Mouse (Mus musculus) liver, embryonic 15.5 days (tissue): ENCODE data around the gene Igfbp3. TPM values are rescaled to one million over a fixed set of nuclear protein-coding genes. Genes with fewer than 3 reads are reported as not detected.

ENCODE experiments used
- ATAC-seq: fragments of 200-750 bp; cut with Nextera tagmentation; 2 replicates; pipeline ENCODE4 v1.8.0; 2017; ENCODE audit warnings: moderate number of reproducible peaks, mild to moderate bottlenecking, moderate library complexity; ENCODE audit not compliant: insufficient read depth
- H3K27ac ChIP-seq: fragments of 300-500 bp; sonication (generic); replicated peaks from 2 replicates; pipeline ENCODE4 v1.5.1; 2015; ENCODE audit warnings: mild to moderate bottlenecking, inconsistent platforms
- H3K27me3 ChIP-seq: fragments of 300-500 bp; sonication (generic); 2 replicates; pipeline ENCODE4 v1.6.1; 2015; ENCODE audit warnings: mild to moderate bottlenecking, inconsistent platforms
- H3K36me3 ChIP-seq: fragments of 300-500 bp; sonication (generic); replicated peaks from 2 replicates; pipeline ENCODE4 v1.6.1; 2015; ENCODE audit warnings: moderate library complexity, mild to moderate bottlenecking, inconsistent platforms
- H3K4me1 ChIP-seq: fragments of 300-500 bp; sonication (generic); replicated peaks from 2 replicates; pipeline ENCODE4 v1.6.1; 2015; ENCODE audit warnings: inconsistent platforms
- H3K4me2 ChIP-seq: fragments of 300-500 bp; sonication (generic); 2 replicates; pipeline ENCODE4 v1.6.1; 2015; ENCODE audit warnings: moderate library complexity, mild to moderate bottlenecking, inconsistent platforms
- H3K4me3 ChIP-seq: fragments of 300-500 bp; sonication (generic); replicated peaks from 2 replicates; pipeline ENCODE4 v1.5.1; 2015; ENCODE audit warnings: mild to moderate bottlenecking, inconsistent platforms
- H3K9ac ChIP-seq: fragments of 300-500 bp; sonication (generic); 2 replicates; pipeline ENCODE4 v1.6.1; 2015; ENCODE audit warnings: moderate library complexity, mild to moderate bottlenecking, inconsistent platforms
- H3K9me3 ChIP-seq: fragments of 300-500 bp; sonication (generic); replicated peaks from 2 replicates; pipeline ENCODE4 v1.6.1; 2016; ENCODE audit warnings: inconsistent platforms
- WGBS: fragments of 180-500 bp; shearing (Covaris S2); methylation state at CpG from one replicate; pipeline ENCODE4 v1.1.7; 2015; ENCODE audit warnings: mixed read lengths; ENCODE audit not compliant: insufficient replicate concordance; 5-methylcytosine and 5-hydroxymethylcytosine counted together
- polyA plus RNA-seq: library from polyadenylated mRNA; unstranded; fragments of >200 nt; fragmentation: Nextera tagmentation; extraction: Ambion mirVana; gene quantifications from 2 replicates; pipeline ENCODE4 v1.2.1, GENCODE M21; 2015

Igfbp3 gene
- polyA plus RNA-seq, 1 experiment from 2014 or later = 18.9 TPM

- Histone ChIP-seq H3K27ac (no peak overlapping the region), H3K4me2 (no peak overlapping the region), H3K36me3 (no peaks in the 10 kb centered on the region), H3K4me1 (no peaks in the 10 kb centered on the region), H3K9me3 (no peaks in the 10 kb centered on the region), H3K4me3 (no peak overlapping the region), H3K27me3 (peaks cover 46% of the 10 kb centered on the region), H3K9ac (no peak overlapping the region)
- 16% methylated on average over 6 of the region's 6 CpGs for WGBS
- ATAC-seq = no peak
Observed at GRCm38 (mm10) chr11:7210343-7210742, 3.4 kb downstream of the Igfbp3 start.

GRCm38 (mm10) chr11:7203846-7204245 is 9.9 kb downstream of the Igfbp3 start:
- Histone ChIP-seq H3K9ac (no peak overlapping the region), H3K36me3 (no peaks in the 10 kb centered on the region), H3K9me3 (no peaks in the 10 kb centered on the region), H3K4me3 (no peak overlapping the region), H3K27me3 (no peaks in the 10 kb centered on the region), H3K4me2 (no peak overlapping the region), H3K4me1 (no peaks in the 10 kb centered on the region), H3K27ac (no peak overlapping the region)
- 65% methylated on average over 9 of the region's 9 CpGs for WGBS
- ATAC-seq = no peak

- Histone ChIP-seq H3K9ac (no peak overlapping the region), H3K4me3 (no peak overlapping the region), H3K27me3 (no peaks in the 10 kb centered on the region), H3K9me3 (no peaks in the 10 kb centered on the region), H3K27ac (no peak overlapping the region), H3K4me1 (no peaks in the 10 kb centered on the region), H3K36me3 (no peaks in the 10 kb centered on the region), H3K4me2 (no peak overlapping the region)
- WGBS = 51% methylated on average over 7 of the region's 7 CpGs
- no peak for ATAC-seq
Observed at GRCm38 (mm10) chr11:7202206-7202605, 11.5 kb downstream of the Igfbp3 start.

DNA sequence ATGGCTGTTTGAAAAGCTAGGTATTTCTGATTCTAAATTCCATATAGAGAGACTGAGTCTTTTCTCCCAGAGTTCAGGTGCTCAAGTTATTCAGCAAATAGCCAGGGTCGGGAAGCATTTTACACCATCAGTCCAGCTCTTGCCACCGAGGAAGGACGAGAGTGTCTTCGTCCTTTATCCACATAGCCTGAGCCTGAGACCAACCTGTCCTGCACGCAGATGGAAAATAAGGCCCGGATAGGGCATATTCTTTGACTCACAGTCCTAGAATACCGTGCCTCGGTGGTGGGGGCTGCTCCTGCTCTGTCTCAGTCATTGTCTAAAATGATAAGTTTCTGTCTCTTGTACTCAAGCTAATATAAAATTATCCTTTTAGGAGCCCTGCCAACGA is 13.3 kb downstream of the Igfbp3 start:
- H3K4me2 ChIP-seq = no peak overlapping the region
- H3K4me1 ChIP-seq = no peaks in the 10 kb centered on the region
- H3K4me3 ChIP-seq = no peak overlapping the region
- no peak for ATAC-seq
- H3K9ac ChIP-seq = no peak overlapping the region
- no peak overlapping the region for H3K27ac ChIP-seq
- WGBS = 63% methylated on average over 9 of the region's 9 CpGs
- H3K27me3 ChIP-seq = no peaks in the 10 kb centered on the region
- no peaks in the 10 kb centered on the region for H3K36me3 ChIP-seq
- no peaks in the 10 kb centered on the region for H3K9me3 ChIP-seq

DNA sequence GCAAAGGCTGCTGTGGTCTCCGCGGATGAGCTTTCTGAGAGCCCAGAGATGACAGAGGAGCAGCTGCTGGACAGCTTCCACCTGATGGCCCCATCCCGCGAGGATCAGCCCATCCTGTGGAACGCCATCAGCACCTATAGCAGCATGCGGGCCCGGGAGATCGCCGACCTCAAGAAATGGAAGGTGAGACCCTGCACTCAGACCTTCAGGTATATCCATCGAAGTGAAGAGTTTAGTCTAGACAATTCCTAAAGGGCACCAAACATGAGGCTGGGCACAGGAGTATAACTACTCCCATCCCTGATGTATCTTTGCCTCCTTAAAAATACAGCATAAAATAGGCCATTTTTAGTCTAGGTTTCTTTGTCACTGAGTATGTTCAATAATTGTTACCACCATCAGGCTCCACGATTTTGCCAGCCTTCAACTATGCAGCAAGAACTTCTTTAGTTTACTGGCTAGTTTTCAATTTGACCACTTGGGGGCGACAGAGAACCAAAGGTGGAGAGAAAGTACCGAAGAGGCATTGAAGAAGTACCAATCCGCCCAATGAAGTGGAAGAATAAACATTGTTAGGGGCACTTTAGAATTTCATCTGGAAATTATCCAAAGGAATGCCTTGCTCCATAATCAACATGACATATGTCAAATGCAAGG is 13.9 kb downstream of the Igfbp3 start:
- Histone ChIP-seq H3K4me3 (peak overlapping the region; percentile 44; the same call in 1 of the 2 replicates), H3K4me1 (no peaks in the 10 kb centered on the region), H3K9ac (no peak overlapping the region), H3K36me3 (no peaks in the 10 kb centered on the region), H3K4me2 (peak overlapping the region; percentile 34), H3K27me3 (no peaks in the 10 kb centered on the region), H3K9me3 (no peaks in the 10 kb centered on the region), H3K27ac (no peak overlapping the region)
- no peak for ATAC-seq
- 36% methylated on average over 14 of the region's 14 CpGs for WGBS

GRCm38 (mm10) chr11:7198481-7199256 is 15.1 kb downstream of the Igfbp3 start:
- WGBS = 49% methylated on average over 10 of the region's 10 CpGs
- no peaks in the 10 kb centered on the region for H3K27me3 ChIP-seq
- peak overlapping the region; percentile 34 for H3K4me2 ChIP-seq
- no peak for ATAC-seq
- no peaks in the 10 kb centered on the region for H3K36me3 ChIP-seq
- H3K9ac ChIP-seq = no peak overlapping the region
- no peaks in the 10 kb centered on the region; the same call in 1 of the 2 replicates for H3K4me1 ChIP-seq
- H3K4me3 ChIP-seq = peak overlapping the region; percentile 44
- peak overlapping the region; percentile 59; the same call in 1 of the 2 replicates for H3K27ac ChIP-seq
- H3K9me3 ChIP-seq = no peaks in the 10 kb centered on the region

DNA sequence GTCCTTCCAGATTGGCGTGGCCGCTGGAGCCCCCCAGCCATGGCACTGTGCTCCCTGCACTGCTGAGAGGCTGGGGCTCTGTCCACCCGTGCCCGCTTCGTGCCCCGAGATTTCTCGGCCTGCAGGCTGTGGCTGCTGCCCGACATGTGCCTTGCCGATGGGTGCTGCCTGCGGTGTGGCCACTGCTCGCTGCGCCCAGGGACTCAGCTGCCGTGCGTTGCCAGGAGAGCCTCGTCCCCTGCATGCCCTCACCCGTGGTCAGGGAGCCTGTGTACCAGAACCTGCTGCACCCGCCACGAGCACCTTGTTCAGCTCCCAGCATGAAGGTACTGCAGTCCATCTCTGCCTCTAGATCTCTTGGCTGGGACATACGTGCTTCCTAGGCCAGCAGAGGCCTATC is 15.7 kb downstream of the Igfbp3 start:
- Histone ChIP-seq H3K36me3 (no peaks in the 10 kb centered on the region), H3K4me3 (peak overlapping the region; percentile 44), H3K4me1 (peaks cover 2% of the 10 kb centered on the region; the same call in 1 of the 2 replicates), H3K4me2 (peak overlapping the region; percentile 34; the same call in 1 of the 2 replicates), H3K27me3 (no peaks in the 10 kb centered on the region), H3K9ac (peak overlapping the region; percentile 21; the same call in 1 of the 2 replicates), H3K9me3 (no peaks in the 10 kb centered on the region), H3K27ac (peak overlapping the region; percentile 59)
- ATAC-seq = peak; percentile 16; the same call in 1 of the 2 replicates
- WGBS = 62% methylated on average over 19 of the region's 19 CpGs

- peak within 1 kb of the TSS; percentile 34 for H3K4me2 ChIP-seq
- no peaks in the 10 kb centered on the region for H3K9me3 ChIP-seq
- peak within 1 kb of the TSS; percentile 72 for H3K27ac ChIP-seq
- H3K36me3 ChIP-seq = no peaks in the 10 kb centered on the region
- ATAC-seq = peak; percentile 63
- peak within 1 kb of the TSS; percentile 21; the same call in 1 of the 2 replicates for H3K9ac ChIP-seq
- WGBS = 48% methylated on average over 12 of the region's 12 CpGs
- no peaks in the 10 kb centered on the region for H3K27me3 ChIP-seq
- H3K4me1 ChIP-seq = peaks cover 2% of the 10 kb centered on the region; the same call in 1 of the 2 replicates
- peak within 1 kb of the TSS; percentile 44 for H3K4me3 ChIP-seq
Observed at GRCm38 (mm10) chr11:7197491-7197941, 16.2 kb downstream of the Igfbp3 start, which contains the start of gene Igfbp1. TSS of gene Igfbp1 (plus strand) at chr11:7197782.

DNA sequence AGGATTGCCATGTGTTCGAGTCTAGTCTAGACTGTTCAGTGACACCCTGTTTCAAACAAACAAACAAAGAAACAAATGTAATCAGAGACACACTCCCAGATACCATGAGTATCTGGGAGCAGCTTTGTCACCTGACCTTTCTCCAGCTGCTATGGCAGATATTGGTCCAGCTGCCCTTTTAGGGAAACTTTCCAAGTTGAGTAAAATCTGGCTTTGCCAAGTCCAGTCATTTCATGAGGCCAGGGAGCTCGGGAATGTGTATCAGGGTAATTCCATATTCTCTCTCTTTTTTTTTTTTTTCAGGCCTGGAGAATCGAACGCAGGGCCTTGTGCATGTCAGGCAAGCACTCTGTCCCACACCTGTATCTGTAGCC is 18.4 kb downstream of the Igfbp3 start:
- Histone ChIP-seq H3K4me2 (no peak overlapping the region), H3K27ac (no peak overlapping the region), H3K4me3 (no peak overlapping the region), H3K9ac (no peak overlapping the region), H3K4me1 (peaks cover 2% of the 10 kb centered on the region), H3K27me3 (no peaks in the 10 kb centered on the region), H3K9me3 (no peaks in the 10 kb centered on the region), H3K36me3 (no peaks in the 10 kb centered on the region)
- WGBS = 56% methylated on average over 4 of the region's 4 CpGs
- no peak for ATAC-seq

DNA sequence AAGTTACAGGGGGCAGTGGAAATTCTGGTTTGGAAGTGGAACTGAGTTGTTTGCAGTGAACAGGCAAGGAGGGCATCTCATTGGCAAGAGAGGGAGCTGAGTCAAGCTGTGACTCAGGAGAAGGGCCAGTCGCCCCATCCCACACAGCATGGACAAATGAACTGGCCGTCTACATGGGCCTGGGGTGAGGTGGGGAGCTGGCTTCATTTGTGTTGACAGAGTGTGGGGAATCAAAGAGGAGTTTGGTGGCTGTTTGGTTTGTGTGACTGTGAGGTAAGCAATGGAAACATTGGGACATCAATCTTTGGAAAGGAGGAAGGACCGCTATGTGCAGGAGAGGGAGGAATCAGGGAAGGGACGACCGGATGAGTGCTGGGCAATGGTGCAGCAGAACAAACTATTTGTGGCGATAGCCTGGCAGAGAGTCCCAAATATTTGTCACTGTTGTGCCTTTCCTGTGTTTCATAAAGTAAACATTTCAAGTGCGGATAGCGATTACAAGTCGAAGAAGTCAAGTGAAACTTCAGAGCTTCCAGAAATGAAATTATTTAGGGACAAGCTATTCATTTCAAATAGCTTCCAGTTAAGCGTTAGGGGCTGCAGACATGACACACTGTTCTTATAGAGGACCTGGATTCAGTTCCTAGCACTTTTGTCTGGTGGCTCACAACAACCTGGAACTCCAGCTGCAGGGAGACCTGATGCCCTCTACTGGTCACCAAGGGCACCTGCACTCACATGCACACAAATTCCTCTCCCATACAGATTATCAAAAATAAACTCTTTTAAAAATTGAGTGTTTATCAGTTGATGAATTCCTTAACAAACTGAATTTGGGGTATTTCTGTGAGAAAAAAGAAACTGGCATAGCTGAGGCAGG is 19.1 kb downstream of the Igfbp3 start:
- H3K27ac ChIP-seq = peak overlapping the region; percentile 29; the same call in 1 of the 2 replicates
- ATAC-seq = peak; percentile 19; the same call in 1 of the 2 replicates
- no peak overlapping the region for H3K4me2 ChIP-seq
- no peaks in the 10 kb centered on the region for H3K9me3 ChIP-seq
- H3K9ac ChIP-seq = no peak overlapping the region
- H3K27me3 ChIP-seq = no peaks in the 10 kb centered on the region
- H3K4me3 ChIP-seq = no peak overlapping the region
- peaks cover 2% of the 10 kb centered on the region for H3K4me1 ChIP-seq
- WGBS = 69% methylated on average over 10 of the region's 10 CpGs
- H3K36me3 ChIP-seq = no peaks in the 10 kb centered on the region
